Mouse (Mus musculus): ENCODE data around the gene Rora.

Rora gene

GRCm38 (mm10) chr9:69323831-69324230, 670.2 kb downstream of the Rora start:
- no peak for DNase-seq

GRCm38 (mm10) chr9:69327077-69327476, 673.5 kb downstream of the Rora start:
- no peak for DNase-seq

GRCm38 (mm10) chr9:69327591-69327990, 674.0 kb downstream of the Rora start:
- DNase-seq, result no peak

DNA sequence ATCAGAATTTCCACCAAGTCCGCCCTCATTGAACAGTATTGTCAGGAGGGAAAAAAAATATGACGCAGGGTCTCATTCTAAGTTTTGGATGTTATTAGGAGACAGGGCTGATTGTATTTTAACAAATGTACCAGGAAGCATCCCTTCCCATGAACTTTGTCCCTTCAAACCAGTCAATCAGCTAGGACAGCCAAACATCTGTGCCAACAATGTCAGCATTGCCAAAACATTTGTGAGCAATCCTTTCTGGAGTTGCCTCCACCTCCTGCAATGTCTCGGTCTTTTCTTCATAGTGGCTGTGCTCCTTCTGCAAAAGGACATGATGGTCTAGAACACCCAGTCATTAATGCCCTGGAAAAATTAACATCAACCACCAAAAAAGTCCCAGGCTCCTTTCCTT, 678.2 kb downstream of the Rora start:
- DNase-seq, result no peak

DNA sequence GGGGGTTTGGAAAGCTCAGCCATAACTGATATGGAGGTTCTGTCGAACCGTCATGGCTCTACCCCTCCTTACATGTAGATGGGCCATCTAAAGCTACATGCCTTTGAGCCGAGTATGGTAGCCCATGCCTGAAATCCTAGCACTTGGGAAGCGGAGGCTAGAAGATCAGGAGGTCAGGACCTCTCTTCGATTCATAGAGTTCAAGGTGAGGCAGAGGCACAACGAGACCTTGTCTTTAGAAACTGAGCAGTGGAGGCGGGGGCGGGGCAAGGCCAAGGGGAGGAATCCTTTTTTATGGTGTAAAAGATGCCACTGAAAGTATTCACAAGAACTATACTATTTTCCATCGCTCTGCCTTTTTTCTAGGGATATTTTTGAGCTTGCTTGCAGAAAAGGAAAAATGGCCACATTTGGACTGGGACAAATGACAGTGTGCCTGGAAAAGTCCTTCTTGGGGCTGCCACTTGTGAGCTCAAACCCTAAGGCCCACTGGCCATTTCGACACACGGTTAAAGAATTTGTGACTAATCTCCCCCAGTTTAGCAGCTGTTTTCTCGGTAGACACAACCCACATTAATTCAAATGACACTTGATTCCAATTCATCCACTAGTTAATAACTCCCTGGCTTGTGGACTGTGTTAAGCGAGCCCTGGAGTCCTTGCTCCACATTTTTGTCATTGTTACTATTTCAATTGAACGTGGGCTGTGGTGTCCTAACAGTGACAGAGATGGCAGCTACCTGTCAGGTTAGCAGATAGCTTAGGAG, 679.4 kb downstream of the Rora start:
- no peak for DNase-seq

GRCm38 (mm10) chr9:69333654-69334053, 680.1 kb downstream of the Rora start:
- DNase-seq, result no peak

DNA sequence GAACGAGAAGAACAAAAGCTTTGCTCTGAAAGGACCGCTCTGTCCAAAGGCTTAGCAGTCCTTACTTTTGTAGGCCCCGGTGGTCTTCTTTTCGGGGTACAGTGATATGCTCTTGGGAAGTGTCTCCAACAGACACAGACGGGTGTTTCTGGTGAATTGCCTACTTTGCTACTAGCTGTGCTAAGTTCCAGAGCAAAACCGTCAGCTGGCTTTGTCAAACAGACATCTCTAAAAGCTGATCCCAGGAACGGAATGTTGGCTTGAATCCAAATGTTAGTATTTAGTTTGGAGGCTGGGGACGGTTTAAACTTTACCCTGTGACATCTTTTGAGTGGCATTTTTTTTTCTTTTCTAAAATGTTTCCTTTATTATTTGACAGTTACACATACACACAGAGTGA, 680.5 kb downstream of the Rora start:
- no peak for DNase-seq

DNA sequence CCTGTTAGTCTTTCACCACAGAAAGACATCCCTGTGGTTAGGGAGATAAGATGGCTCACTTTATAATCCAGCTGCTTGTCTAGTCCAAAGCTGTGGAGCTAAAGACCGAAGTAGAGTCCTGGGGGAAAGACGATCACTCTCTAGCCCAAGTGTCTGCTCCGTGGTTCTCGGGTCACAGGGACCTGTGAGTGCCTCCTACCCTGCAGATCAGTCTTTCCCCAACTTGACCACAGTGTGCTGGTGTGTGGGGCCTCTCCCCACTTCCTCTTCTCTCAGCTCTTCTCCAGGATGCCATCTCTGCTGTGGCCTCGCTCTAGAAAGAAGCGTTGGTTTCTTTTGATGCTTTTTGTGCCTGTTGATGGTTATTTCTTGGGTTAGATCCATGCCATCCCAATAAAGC, 682.5 kb downstream of the Rora start:
- no peak for DNase-seq

- no peak for DNase-seq
Measured at GRCm38 (mm10) chr9:69339199-69339598, 685.6 kb downstream of the Rora start.

DNA sequence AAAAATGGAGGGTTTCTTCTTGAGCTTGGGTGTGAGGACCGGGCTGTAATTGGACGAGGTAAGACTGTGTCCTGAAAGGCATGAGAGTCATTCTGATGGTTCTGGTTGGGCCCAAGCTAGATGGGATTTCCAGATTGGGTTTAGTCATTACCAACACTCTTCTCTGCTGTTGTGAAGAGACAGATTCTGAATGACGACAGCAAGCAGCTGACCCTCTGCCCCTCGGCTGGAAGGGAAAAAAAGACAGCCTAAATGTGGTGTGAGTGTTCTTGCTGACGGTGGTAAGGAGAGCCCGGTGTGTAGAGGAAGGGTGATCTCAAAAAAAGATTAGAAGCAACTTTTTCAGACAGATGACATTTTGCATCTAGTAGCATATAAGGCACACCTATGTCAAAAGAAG, 686.2 kb downstream of the Rora start:
- DNase-seq, result no peak

GRCm38 (mm10) chr9:69340421-69340820, 686.8 kb downstream of the Rora start:
- DNase-seq, result no peak

GRCm38 (mm10) chr9:69343881-69344280, 690.3 kb downstream of the Rora start:
- DNase-seq, result no peak

DNA sequence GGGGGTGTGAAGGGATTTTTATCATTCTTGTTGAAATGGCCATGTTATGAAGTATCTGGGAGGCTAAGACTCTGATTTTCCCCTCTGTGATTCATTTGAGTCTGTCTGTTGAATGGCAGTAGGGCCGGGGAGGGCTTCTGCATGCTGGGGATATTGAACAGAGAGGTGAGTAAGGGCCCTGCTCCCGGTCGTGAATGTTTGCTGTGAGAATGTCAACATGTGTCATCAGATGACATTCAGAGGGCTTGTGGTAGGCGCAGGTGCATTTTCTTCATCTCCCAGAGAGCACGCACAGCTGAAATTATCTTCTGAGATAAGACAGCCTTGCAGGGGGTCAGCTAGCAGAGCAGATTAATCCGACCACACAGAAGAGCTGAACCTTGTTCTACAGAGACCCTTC, 692.0 kb downstream of the Rora start:
- DNase-seq, result no peak

GRCm38 (mm10) chr9:69347796-69348195, 694.2 kb downstream of the Rora start:
- DNase-seq, result no peak

GRCm38 (mm10) chr9:69349537-69349936, 696.0 kb downstream of the Rora start:
- DNase-seq, result no peak

GRCm38 (mm10) chr9:69354228-69354627, 700.6 kb downstream of the Rora start:
- DNase-seq, result no peak

- peak; percentile 66 to 73 for DNase-seq
Measured at GRCm38 (mm10) chr9:69357834-69358233, 704.2 kb downstream of the Rora start.

DNA sequence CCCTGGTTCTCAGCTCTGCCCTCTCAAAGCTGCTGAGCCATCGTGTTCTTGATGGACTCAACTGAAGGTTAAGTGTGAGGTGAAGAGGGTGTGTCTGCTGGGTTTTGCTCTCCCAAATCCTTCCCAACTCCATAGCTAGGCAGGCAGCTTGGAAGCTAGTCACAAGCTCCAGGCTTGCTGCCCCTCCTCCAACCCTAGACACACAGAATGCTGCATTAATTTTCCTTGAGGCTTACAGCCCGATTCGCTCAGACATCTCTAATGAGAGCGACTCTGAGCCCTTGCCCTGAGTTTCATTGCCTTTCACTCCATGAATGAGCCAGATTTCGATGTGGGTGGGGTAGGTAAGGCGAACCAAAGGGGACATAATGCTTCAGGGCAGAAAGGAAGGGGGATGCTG, 705.2 kb downstream of the Rora start:
- DNase-seq, result no peak

DNA sequence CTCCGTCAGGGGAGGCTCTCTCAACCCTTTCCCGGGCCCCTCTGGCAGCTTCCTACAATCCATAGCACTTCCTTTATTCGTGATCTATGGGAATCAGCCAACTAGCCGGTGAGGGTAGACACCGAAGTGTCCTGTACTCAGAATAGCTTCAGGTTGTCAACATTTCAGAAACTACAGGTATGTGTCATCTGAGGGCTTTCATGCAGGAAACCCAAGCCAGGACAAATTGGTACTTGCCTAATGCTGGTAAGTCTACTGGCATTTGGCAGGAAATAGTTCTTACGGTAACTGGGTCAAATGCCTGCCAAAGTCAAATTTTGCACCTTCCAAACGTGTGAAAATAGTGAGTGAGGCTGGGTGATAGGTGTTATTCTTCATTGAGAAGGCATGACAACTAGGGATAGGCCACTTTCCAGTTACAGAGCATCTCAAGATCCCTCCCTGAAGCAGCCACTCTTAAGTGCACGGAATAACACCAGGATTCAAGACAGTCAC, 708.4 kb downstream of the Rora start:
- DNase-seq, result no peak

GRCm38 (mm10) chr9:69362766-69363165, 709.2 kb downstream of the Rora start:
- DNase-seq, result peak; percentile 45 to 47

DNA sequence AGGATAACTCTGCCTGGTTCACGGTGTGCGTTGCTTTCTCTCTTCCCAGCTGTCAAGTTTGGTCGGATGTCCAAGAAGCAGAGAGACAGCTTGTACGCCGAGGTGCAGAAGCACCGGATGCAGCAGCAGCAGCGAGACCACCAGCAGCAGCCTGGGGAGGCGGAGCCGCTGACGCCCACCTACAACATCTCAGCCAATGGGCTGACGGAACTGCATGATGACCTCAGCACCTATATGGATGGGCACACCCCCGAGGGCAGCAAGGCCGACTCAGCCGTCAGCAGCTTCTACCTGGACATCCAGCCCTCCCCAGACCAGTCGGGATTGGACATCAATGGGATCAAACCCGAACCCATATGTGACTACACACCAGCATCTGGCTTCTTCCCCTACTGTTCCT, 710.5 kb downstream of the Rora start:
- no peak for DNase-seq

GRCm38 (mm10) chr9:69367055-69367454, 713.5 kb downstream of the Rora start:
- DNase-seq, result no peak

DNA sequence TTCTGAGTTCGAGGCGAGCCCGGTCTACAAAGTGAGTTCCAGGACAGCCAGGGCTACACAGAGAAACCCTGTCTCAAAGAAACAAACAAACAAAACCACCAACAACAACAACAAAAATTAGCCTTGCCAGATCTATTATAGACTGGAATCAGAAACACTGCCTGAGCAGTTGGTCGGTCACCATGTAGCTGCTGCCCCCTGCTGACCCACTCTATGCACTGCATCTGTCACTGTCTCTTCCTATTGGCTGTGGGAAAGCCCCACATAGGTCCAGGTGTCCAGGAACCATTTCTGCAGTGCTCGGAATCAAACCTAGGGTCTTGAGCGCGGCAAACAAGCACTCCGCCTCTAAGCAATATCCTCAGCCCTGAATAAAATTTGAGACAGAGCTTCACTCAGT, 714.5 kb downstream of the Rora start:
- peak; percentile 86 for DNase-seq

- DNase-seq, result peak; percentile 50 to 62
Measured at GRCm38 (mm10) chr9:69371046-69371724, 717.6 kb downstream of the Rora start.
